Mouse (Mus musculus) spleen, postnatal 14 days (tissue): ENCODE results near the gene Scamp5.
"Not testable (repeated sequence)": the region's sequence is repeated elsewhere in the genome, so short reads cannot be mapped to it uniquely, and the experiment has no call there.

ENCODE experiments used
- DNase-seq, 2 experiments: peaks; one replicate each; pipeline ENCODE4 v3.0.0; 2021 to 2022; ENCODE audit warnings: low spot score in 2 of 2

The Scamp5 gene

GRCm38 (mm10) chr9:57452624-57453462 is 15.0 kb downstream of the Scamp5 start:
- DNase-seq, result no peak

- DNase-seq, result peak in 1 of 2 experiments; percentile 21
Measured at GRCm38 (mm10) chr9:57449715-57450114, 18.1 kb downstream of the Scamp5 start.

- DNase-seq, result no peak
Measured at GRCm38 (mm10) chr9:57440620-57441019, 27.2 kb downstream of the Scamp5 start.

DNA sequence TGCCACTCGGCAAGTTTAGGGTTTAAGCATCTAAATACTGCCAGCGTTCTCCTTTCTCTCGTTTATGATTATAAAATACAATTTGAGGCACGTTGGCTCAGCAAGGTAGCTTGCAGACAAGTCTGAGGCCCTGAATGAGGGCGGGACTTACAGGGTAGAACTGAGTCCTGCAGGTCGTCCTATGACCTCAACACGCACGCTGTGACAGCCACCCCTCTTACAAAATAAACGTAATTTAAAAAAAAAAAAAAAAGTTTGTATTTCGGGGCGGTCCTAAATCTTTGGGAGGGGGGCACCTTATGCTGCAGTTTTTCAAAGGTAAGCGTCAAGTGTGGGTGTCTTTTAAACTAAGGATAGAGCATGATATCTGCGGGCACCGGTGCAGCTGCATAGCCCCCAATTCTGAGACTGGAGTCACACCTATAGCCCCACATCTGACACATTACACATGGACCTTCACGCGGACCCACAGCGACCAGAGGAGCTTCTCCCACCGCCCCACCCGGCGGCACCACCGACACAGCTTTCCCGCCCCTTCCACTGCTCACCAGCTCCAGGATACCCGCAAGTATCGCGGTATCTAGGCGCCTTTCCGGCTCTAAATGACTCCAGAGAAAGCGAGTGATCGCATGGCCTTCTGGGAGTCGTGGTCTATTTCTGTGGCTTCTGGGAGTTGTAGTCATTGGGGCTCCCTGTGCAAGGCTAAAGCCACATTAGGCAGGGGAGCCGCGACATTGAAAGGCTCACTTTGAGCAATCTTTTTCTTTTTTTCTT is 28.2 kb downstream of the Scamp5 start, which contains the start of gene Ppcdc:
Gene Ppcdc (minus strand): TSS at position 603 of the 774 bp plus-strand sequence.
- DNase-seq, result peak; percentile 71 to 82

- no peak for DNase-seq
Measured at GRCm38 (mm10) chr9:57439083-57439482, 28.8 kb downstream of the Scamp5 start.

DNA sequence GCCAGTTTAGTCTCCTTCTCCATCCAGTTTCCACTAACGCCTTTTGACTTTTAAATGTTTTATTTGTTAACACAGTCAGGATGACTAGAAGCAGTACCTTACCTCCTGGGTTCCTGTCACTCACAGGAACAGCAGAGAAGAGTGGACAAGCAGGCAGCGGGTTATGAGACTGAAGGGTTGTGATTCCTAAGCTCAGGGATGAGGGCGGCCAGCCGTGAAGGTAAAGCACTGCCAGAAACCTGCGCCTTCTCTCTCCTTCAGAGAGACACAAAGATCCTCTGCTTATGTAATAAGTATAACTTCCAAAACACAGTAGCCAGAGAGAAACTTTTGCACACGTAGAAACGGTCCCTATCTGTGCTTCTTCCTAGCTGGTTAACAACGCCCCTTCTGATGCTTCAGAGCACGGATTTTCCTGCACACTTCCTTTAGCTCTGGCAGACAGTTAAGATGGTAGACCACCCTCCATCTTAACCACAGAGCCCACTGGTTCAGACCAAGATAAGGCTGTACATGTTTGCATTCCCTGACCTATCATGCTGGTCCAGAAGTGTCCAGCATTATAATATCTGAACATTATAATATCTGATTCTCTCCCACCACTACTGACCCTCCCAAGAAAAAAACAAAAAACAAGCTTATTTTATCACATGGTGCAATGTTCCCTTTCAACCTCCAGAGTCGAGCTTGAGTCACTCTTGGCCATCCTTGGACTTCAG is 29.8 kb downstream of the Scamp5 start:
- DNase-seq, result no peak

DNA sequence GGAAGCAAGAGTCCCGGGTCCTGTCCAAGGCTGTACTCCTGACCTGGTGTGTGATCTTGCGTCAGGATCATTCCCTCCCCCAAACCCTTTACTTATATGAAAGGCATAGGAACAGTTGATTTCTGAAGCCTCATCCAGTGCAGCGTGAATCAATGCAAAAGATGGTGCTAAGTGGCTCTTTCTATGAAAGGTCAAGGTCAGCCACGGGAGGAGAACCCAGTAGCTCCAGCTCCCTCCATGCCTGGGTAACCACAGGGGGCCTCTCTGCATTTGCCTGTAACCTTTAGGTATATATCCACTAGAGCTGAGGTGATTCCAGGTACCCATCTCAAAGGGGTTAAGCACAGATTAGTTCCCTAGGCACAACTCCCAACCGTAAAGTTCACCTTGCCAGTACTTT is 31.7 kb downstream of the Scamp5 start:
- no peak for DNase-seq

- DNase-seq, result no peak
Measured at GRCm38 (mm10) chr9:57434405-57435165, 33.3 kb downstream of the Scamp5 start.

DNA sequence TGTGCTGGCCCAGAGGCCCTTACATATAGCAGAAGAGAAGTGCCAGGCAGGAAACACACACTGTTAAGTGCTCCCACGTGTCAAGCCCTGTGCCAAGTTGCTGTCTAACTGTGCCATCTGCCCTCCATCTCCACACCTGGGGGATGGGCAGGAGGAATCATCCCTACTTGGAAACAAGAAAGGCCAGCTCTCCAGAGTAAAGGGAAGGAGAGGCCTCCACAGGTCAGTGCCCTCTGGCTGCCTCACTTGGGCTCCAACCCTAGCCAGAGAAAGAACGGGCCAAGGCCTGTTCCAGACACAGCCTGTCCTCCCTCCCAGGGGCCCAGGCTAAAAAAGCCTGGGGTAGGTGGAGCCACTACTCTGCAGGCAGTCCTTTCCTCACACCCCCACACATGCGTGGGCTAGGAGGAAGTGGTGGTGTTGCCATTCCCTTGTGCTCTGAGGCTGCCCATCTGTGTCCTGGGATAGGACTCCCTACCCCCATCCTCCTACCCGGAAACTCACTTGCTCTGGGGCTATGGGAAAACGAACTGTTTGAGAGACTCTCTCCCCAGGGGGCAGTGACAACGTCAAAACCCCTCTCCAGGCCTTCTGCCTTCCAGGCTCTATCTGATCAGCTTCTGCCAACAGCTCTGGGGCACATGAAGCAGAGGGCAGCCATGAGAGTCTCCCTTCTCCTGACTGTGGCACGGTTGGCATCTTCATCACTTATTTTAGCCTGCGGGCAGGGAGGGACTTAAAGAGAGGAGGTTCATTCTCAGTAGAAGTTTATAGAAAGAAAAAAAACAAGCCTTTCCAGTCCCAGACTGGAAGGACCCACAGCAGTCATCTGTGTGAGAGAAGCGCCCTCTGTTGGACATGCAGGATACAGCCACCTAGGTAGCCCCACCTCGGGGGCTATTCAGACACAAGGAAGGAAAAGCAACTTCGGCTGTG is 34.5 kb downstream of the Scamp5 start:
- peak; percentile 66 to 79 for DNase-seq

DNA sequence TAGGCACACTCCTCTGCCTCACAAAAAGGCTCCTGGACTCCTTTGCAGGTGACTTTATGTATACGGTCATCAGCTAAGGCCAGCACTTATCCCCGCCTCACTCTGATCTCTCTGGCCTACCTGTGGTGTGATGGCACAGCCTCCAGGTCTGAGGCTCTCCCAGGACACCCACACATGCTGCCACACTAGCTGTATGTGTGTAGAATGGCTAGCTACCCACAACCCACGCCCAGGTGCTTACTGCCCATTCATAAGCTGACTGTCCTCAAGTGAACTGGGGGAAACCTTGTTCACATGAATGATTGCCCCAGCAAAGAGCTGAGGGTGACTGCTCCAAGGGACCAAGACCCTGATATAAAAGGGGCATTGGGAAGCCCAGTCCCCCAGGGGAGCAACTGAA is 35.4 kb downstream of the Scamp5 start:
- no peak for DNase-seq

DNA sequence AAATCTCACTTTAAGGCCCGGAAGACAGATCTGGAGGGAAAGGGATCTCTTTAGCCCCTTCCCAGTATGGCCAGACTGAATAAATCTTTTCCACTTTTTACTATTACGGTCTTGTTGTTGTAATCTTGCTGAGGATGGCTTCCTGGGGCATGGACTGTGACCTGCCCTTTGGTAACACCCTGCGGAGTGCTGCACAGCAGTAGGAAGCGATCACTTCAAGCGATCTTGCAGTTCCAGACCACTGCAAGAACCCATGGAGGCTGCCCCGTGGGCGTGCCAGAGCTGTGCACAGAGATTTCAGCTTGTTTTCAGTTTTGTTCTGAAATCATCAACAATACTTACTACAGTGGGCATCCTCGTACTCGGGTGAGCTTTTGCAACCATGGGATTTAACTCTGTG is 36.7 kb downstream of the Scamp5 start:
- no peak for DNase-seq

DNA sequence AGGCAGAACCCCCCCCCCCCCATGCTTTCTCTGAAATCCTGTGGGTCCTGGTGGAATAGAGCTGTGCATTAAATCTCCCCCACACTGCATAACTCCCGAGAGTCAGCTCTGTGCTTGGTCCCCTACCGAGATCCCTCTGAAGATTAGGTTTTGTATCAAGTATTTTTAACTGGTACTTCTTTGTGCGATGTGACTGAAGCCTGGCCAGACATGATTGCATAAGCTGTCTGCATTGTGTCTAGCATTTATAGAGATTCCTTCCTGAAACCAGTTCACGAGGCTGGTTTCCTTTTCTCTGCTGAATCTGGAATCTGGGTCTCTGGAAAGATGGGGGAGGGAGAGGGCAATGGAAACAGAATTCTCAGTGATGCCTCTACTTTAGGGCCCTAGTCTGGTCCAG is 39.5 kb downstream of the Scamp5 start:
- no peak for DNase-seq

GRCm38 (mm10) chr9:57427937-57428336 is 39.9 kb downstream of the Scamp5 start:
- DNase-seq, result no peak

GRCm38 (mm10) chr9:57427123-57427522 is 40.7 kb downstream of the Scamp5 start:
- DNase-seq, result not testable (repeated sequence)

DNA sequence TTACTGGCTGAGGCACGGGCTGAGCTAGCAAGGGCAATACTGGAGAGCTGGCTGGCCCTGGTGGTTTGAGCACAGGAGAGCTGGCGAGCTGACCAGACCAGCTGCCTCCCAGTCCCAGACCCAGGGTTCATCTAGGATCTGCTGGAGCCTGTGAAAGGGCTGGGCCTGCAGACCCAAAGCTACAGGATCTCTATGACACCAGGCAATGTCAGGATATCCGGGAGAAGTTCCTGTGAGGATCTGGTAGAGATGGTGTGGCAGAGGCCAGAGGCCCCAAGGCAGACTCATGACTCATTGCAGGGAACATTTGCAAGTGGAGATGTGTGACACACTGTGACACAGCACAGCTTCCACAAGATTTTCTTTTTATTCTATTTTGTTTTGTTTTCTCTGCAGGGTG is 42.7 kb downstream of the Scamp5 start:
- DNase-seq, result no peak

DNA sequence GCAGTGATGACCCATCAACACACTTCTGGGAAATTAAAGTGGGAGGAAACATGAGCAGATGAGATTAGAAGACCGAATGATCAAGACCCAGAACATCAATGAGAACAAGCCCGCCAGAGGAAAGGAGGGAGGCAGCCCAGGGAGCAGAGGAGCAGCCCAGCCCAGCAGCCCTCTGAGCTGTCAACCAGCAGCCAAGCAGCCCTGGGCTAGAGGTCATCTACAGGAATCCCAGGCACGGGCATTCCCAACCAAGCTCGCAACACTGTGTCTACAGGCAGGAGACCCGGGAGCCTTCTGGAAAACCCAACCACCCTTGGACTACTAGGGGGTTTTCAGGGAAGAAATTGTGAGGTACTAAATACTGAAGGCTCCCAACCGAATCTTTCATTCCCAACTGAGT is 43.8 kb downstream of the Scamp5 start:
- DNase-seq, result no peak

GRCm38 (mm10) chr9:57421688-57422111 is 46.2 kb downstream of the Scamp5 start:
- DNase-seq, result no peak

DNA sequence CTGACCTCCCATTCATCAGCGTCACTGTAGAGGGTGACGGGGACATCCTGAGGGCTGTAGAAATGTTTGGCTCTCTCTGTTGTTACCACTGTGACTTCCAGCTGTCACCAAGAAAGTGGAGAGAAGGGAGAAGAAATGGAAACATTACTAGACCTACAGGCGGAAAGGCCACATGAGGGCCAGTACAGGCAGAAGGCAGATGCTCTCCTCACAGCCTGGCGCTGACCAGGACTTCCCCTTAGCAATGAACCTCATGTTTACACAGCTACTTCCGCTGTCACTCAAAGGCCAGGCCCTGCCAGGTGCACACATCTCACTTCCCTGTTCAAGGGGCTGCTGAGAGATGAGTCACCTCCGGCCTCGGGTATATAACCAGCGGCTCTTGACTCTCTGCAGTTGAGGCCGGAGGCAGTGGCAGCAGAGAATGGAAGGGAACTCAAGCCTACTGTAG is 46.7 kb downstream of the Scamp5 start:
- DNase-seq, result peak; percentile 57 to 69

DNA sequence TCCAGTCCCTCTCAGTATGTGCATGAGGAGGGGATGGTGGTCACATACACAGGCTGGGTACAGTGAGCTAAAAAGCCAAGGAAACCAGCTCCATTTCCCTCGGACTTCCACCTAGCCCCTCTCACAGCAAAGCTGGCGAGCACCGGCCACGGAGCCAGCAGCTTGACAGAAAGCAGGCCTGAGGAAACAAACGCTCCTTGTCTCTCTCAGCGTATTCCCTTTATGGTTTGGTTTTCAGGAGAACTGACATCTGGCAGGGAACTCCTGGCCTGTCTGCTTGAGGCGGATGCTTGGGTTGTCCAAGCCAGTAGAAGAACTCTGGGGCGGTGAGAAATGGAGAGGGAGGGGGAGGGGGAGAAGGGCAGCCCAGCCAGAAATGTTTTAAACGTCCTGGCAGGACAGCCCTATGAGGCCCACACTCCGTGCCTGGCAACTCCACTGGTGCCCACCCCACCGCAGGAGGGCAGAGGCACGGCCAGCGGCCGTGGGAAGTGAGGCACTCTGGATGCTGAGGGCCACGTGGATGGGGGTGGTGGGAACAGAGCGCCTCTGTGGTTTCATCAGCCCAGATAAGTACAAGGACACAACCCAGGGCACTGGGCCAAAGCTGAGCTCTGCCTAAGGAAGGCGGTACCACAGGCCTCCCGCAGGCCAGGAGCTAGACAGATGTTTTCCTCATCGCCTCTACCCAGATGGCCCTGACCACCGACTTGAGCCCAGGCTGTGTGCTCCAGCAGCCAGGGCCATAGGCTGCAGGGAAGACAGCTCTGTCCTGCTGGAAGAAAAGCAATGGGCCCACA is 47.3 kb downstream of the Scamp5 start:
- DNase-seq, result peak; percentile 25 to 54
